Mouse (Mus musculus): ENCODE data around the gene Myo1d. TPM values are rescaled to one million over a fixed set of nuclear protein-coding genes. Genes with fewer than 3 reads are reported as not detected.

Gene Myo1d
- polyA plus RNA-seq, 1 experiment: 5.9 TPM

GRCm38 (mm10) chr11:80495972-80496371 is 283.9 kb downstream of the Myo1d start:
- Histone ChIP-seq H3K4me3 (ENCODE audit: control insufficient read depth, insufficient read depth, low read length) (no peak overlapping the region), H3K27ac (ENCODE audit: control insufficient read depth, insufficient read depth, low read length) (no peak overlapping the region), H3K36me3 (ENCODE audit: control insufficient read depth, insufficient read depth, low read length) (no peaks in the 10 kb centered on the region), H3K27me3 (ENCODE audit: control insufficient read depth, insufficient read depth, low read length) (no peaks in the 10 kb centered on the region), H3K4me1 (replicated peaks; ENCODE audit: control insufficient read depth, insufficient read depth, low read length) (no peaks in the 10 kb centered on the region; the same call in 1 of the 2 replicates)
- TF ChIP-seq CTCF (IDR thresholded peaks at IDR 0.05; ENCODE audit: borderline replicate concordance, control insufficient read depth, extremely low read depth, insufficient read depth, low read length, poor library complexity) (no peak), POLR2A (IDR thresholded peaks at IDR 0.05; ENCODE audit: control insufficient read depth, extremely low read depth, insufficient read depth, low read length, poor library complexity) (no peak)
- 98% methylated on average over 6 of the region's 6 CpGs for WGBS
- DNase-seq: no peak

GRCm38 (mm10) chr11:80494852-80495251 is 285.0 kb downstream of the Myo1d start:
- H3K4me1 ChIP-seq (replicated peaks; ENCODE audit: control insufficient read depth, insufficient read depth, low read length): peaks cover 6% of the 10 kb centered on the region
- no peak overlapping the region for H3K27ac ChIP-seq (ENCODE audit: control insufficient read depth, insufficient read depth, low read length)
- no peaks in the 10 kb centered on the region for H3K27me3 ChIP-seq (ENCODE audit: control insufficient read depth, insufficient read depth, low read length)
- no peak for DNase-seq
- TF ChIP-seq POLR2A (IDR thresholded peaks at IDR 0.05; ENCODE audit: control insufficient read depth, extremely low read depth, insufficient read depth, low read length, poor library complexity) (no peak), CTCF (IDR thresholded peaks at IDR 0.05; ENCODE audit: borderline replicate concordance, control insufficient read depth, extremely low read depth, insufficient read depth, low read length, poor library complexity) (no peak)
- 85% methylated on average over 9 of the region's 9 CpGs for WGBS
- H3K36me3 ChIP-seq (ENCODE audit: control insufficient read depth, insufficient read depth, low read length): no peaks in the 10 kb centered on the region
- no peak overlapping the region for H3K4me3 ChIP-seq (ENCODE audit: control insufficient read depth, insufficient read depth, low read length)

GRCm38 (mm10) chr11:80493186-80493585 is 286.6 kb downstream of the Myo1d start:
- H3K4me1 ChIP-seq (replicated peaks; ENCODE audit: control insufficient read depth, insufficient read depth, low read length): peaks cover 22% of the 10 kb centered on the region
- no peak for TF ChIP-seq CTCF (IDR thresholded peaks at IDR 0.05; ENCODE audit: borderline replicate concordance, control insufficient read depth, extremely low read depth, insufficient read depth, low read length, poor library complexity)
- TF ChIP-seq POLR2A (IDR thresholded peaks at IDR 0.05; ENCODE audit: control insufficient read depth, extremely low read depth, insufficient read depth, low read length, poor library complexity): no peak
- DNase-seq: no peak
- no peaks in the 10 kb centered on the region for H3K27me3 ChIP-seq (ENCODE audit: control insufficient read depth, insufficient read depth, low read length)
- H3K27ac ChIP-seq (ENCODE audit: control insufficient read depth, insufficient read depth, low read length): no peak overlapping the region
- H3K36me3 ChIP-seq (ENCODE audit: control insufficient read depth, insufficient read depth, low read length): no peaks in the 10 kb centered on the region
- H3K4me3 ChIP-seq (ENCODE audit: control insufficient read depth, insufficient read depth, low read length): no peak overlapping the region
- WGBS: over 99% methylated on average over 5 of the region's 5 CpGs

GRCm38 (mm10) chr11:80490831-80491230 is 289.0 kb downstream of the Myo1d start:
- no peak for DNase-seq
- Histone ChIP-seq H3K36me3 (ENCODE audit: control insufficient read depth, insufficient read depth, low read length) (no peaks in the 10 kb centered on the region), H3K27ac (ENCODE audit: control insufficient read depth, insufficient read depth, low read length) (no peak overlapping the region), H3K4me3 (ENCODE audit: control insufficient read depth, insufficient read depth, low read length) (no peak overlapping the region), H3K27me3 (ENCODE audit: control insufficient read depth, insufficient read depth, low read length) (no peaks in the 10 kb centered on the region), H3K4me1 (replicated peaks; ENCODE audit: control insufficient read depth, insufficient read depth, low read length) (peaks cover 35% of the 10 kb centered on the region)
- TF ChIP-seq POLR2A (IDR thresholded peaks at IDR 0.05; ENCODE audit: control insufficient read depth, extremely low read depth, insufficient read depth, low read length, poor library complexity) (no peak), CTCF (IDR thresholded peaks at IDR 0.05; ENCODE audit: borderline replicate concordance, control insufficient read depth, extremely low read depth, insufficient read depth, low read length, poor library complexity) (no peak)
- 88% methylated on average over 10 of the region's 10 CpGs for WGBS

GRCm38 (mm10) chr11:80489882-80490196 is 290.0 kb downstream of the Myo1d start:
- H3K4me3 ChIP-seq (ENCODE audit: control insufficient read depth, insufficient read depth, low read length): no peak overlapping the region
- WGBS: 6% methylated on average over 5 of the region's 5 CpGs
- H3K4me1 ChIP-seq (replicated peaks; ENCODE audit: control insufficient read depth, insufficient read depth, low read length): peaks cover 35% of the 10 kb centered on the region
- TF ChIP-seq POLR2A (IDR thresholded peaks at IDR 0.05; ENCODE audit: control insufficient read depth, extremely low read depth, insufficient read depth, low read length, poor library complexity) (no peak), CTCF (IDR thresholded peaks at IDR 0.05; ENCODE audit: borderline replicate concordance, control insufficient read depth, extremely low read depth, insufficient read depth, low read length, poor library complexity) (no peak)
- no peaks in the 10 kb centered on the region for H3K36me3 ChIP-seq (ENCODE audit: control insufficient read depth, insufficient read depth, low read length)
- no peaks in the 10 kb centered on the region for H3K27me3 ChIP-seq (ENCODE audit: control insufficient read depth, insufficient read depth, low read length)
- peak overlapping the region; percentile 28; the same call in 1 of the 2 replicates for H3K27ac ChIP-seq (ENCODE audit: control insufficient read depth, insufficient read depth, low read length)
- peak; percentile 42 for DNase-seq

GRCm38 (mm10) chr11:80489172-80489881 is 290.5 kb downstream of the Myo1d start:
- 0 out of 2 replicates have a peak, but pooled peaks have one; percentile 16 for TF ChIP-seq CTCF (IDR thresholded peaks at IDR 0.05; ENCODE audit: borderline replicate concordance, control insufficient read depth, extremely low read depth, insufficient read depth, low read length, poor library complexity)
- no peak for TF ChIP-seq POLR2A (IDR thresholded peaks at IDR 0.05; ENCODE audit: control insufficient read depth, extremely low read depth, insufficient read depth, low read length, poor library complexity)
- Histone ChIP-seq H3K27ac (ENCODE audit: control insufficient read depth, insufficient read depth, low read length) (peak overlapping the region; percentile 28; the same call in 1 of the 2 replicates), H3K36me3 (ENCODE audit: control insufficient read depth, insufficient read depth, low read length) (no peaks in the 10 kb centered on the region), H3K4me3 (ENCODE audit: control insufficient read depth, insufficient read depth, low read length) (no peak overlapping the region; the same call in 1 of the 2 replicates), H3K4me1 (replicated peaks; ENCODE audit: control insufficient read depth, insufficient read depth, low read length) (peaks cover 35% of the 10 kb centered on the region), H3K27me3 (ENCODE audit: control insufficient read depth, insufficient read depth, low read length) (no peaks in the 10 kb centered on the region)
- 11% methylated on average over 12 of the region's 12 CpGs for WGBS
- peak; percentile 56 for DNase-seq
